Mouse (Mus musculus) inflammation-experienced regulatory T-cells (primary cell): ENCODE measurements around the gene Tomm34. TPM values are rescaled to one million over a fixed set of nuclear protein-coding genes. Genes with fewer than 3 reads are reported as not detected.

ENCODE experiments used
- polyA plus RNA-seq, 2 experiments: library from polyadenylated mRNA; unstranded; fragments of 100-300 nt; shearing (Covaris generic); gene quantifications; one replicate each; pipeline ENCODE4 v1.2.1; 2017

The Tomm34 gene
- polyA plus RNA-seq = 100 to 1,000 TPM; 137 to 154 TPM

DNA sequence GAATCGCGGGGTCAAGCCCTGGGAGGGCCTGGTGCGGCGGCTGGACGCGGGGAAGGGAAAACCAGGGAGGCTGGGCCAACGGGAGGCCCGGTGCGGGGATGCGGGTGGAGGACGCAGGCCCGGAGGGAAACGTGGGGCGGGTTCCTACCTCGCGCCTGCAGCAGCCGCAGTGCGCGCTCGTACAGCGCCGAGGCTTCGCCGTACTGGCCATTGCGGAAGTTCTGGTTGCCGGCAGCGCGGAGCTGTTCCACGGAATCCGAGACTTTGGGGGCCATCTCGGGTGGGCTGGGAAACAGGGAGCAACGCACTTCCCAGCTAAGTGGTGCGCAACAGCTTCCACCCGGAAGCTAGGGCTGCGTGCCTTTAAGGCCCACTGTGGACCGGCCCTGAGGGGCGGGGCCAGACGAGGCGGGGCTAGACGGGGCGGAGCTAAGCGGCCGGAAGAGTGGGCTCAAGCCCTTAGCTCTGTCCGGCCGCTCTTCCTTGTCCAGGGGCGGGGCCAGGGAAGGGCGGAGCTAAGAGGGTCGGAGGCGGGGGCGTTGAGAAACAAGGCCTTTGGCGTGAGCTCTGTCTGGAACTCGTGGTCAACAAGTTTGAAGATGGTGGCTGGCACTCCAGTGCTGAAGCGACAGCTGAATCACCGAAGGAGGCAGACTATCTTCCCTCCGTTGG, at the start of gene Tomm34:
Tomm34 (minus strand) TSS at position 405 of the 672 bp plus-strand sequence.

DNA sequence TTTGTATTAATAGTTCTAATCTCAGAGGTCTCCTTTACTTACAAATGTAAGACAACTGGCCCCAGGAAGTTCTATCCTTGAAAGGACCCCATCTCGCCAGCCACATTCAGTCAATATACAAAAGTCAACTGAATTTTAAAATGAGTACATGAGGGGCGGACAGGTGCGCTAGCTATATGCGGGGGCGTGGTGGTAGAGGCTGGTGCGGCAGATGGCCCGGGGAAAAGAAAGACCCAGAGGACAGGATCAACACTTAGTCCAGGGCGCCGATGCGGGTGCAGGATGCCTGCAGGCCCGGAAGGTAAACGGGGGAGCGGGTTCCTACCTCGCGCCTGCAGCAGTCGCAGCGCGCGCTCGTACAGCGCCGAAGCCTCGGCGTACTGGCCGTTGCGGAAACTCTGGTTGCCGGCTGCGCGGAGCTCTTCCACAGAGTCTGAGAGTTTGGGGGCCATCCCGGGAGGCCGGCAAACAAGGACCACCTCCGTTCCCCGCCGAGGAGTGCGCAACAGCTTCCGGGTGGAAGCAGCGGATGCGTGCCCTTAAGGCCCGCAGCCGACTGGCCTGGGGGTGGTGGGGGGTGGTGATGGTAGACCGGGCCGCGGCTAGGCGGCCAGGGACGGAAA, 716 bp downstream of the Tomm34 start, which contains the start of gene Stk4:
Stk4 (plus strand) TSS at position 181 of the 623 bp plus-strand sequence.

DNA sequence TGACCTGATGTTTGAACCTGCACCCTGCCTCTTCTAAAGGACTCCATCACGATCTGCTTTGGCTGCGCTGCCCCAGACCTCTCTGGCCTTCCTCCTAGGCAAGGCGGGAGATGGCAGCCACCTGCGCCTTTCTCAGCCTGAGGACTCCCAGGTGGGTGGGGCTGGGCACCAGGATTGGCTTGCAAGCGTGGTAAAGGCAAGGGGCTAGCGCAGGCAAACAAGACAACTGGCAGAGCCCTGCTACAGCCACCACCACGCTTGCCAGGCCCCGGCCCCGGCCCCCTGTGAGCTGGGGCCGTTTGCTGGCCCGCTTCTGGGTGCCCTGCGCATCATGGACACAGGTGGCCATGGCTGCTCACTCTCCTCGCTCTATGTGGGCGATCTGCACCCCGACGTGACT, 45.8 kb downstream of the Tomm34 start, which contains the start of gene Pabpc1l:
Pabpc1l (plus strand) TSS at position 301 of the 400 bp plus-strand sequence.

Other genes starting within 250 kb of the Tomm34 start
- not detected for gene Kcnk15, start 217.5 kb downstream of the Tomm34 start, polyA plus RNA-seq
- not detected for gene Rims4, start 152.5 kb downstream of the Tomm34 start, polyA plus RNA-seq
- 100 to 1,000 TPM; 219 to 238 TPM for gene Ywhab, start 76.2 kb downstream of the Tomm34 start, polyA plus RNA-seq
- gene Pabpc1l, start 45.7 kb downstream of the Tomm34 start, polyA plus RNA-seq = 1 to 10 TPM; 1.4 to 2.8 TPM
- 100 to 1,000 TPM; 188 to 243 TPM for gene Stk4, start 847 bp downstream of the Tomm34 start, polyA plus RNA-seq
- gene Kcns1, start 99.9 kb upstream of the Tomm34 start, polyA plus RNA-seq = 1 to 10 TPM in 1 of 2 experiments, under 1 TPM in 1; 0.31 to 1.5 TPM
- 1 to 10 TPM in 1 of 2 experiments, not detected in 1; 1.8 TPM for gene Wfdc5, start 111.6 kb upstream of the Tomm34 start, polyA plus RNA-seq
- gene Wfdc12, start 119.4 kb upstream of the Tomm34 start, polyA plus RNA-seq = 100 to 1,000 TPM in 1 of 2 experiments, 1 to 10 TPM in 1; 1.4 to 102 TPM
- not detected for gene Wfdc15a, start 129.0 kb upstream of the Tomm34 start, polyA plus RNA-seq
- not detected for gene Wfdc15b, start 150.5 kb upstream of the Tomm34 start, polyA plus RNA-seq
- gene Svs2, start 167.3 kb upstream of the Tomm34 start, polyA plus RNA-seq = not detected
- gene Svs3b, start 185.5 kb upstream of the Tomm34 start, polyA plus RNA-seq = 1 to 10 TPM in 1 of 2 experiments, not detected in 1; 1.1 TPM
- not detected for gene Svs4, start 207.3 kb upstream of the Tomm34 start, polyA plus RNA-seq
- not detected for gene Svs3a, start 218.1 kb upstream of the Tomm34 start, polyA plus RNA-seq
- not detected for gene Svs6, start 245.6 kb upstream of the Tomm34 start, polyA plus RNA-seq